Mouse (Mus musculus): ENCODE results near the gene Zfp58. TPM values are rescaled to one million over a fixed set of nuclear protein-coding genes. Genes with fewer than 3 reads are reported as not detected.

Gene Zfp58
- 6.4 and 10.1 TPM in 2 replicates for polyA plus RNA-seq (2012; rRNA removed)

DNA sequence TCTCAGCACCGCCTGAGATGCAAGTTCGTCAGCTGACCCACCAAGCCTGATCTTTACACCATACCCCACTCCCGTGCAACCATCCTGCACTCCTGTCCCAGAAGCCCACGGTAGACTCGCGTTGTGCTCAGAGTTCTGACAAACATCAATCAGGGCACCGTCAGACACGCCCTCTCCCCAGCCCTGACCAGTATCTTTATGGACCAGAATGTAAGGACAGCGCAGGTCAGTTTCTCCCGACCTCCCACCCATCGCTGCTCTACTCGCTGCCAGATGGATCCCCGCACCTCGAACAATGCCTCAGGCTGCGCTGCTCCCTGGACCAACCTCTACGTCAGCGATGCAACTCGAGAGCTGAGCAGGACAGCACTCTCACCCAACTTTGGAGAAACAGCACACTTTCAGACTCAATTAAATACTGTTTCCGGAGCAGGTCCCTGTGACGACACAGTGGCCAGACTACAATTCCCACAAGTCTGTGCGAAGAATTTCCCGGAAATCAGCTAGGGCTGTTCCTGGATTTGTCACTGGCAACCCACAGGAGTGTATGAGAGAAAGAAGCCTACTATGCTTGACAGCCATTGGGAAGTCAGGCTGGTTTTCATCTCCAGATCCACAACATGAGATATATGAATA lies at the start of gene Zfp58:
Gene Zfp58, minus strand, starts transcription at position 472 of the 636 bp plus-strand sequence.

DNA sequence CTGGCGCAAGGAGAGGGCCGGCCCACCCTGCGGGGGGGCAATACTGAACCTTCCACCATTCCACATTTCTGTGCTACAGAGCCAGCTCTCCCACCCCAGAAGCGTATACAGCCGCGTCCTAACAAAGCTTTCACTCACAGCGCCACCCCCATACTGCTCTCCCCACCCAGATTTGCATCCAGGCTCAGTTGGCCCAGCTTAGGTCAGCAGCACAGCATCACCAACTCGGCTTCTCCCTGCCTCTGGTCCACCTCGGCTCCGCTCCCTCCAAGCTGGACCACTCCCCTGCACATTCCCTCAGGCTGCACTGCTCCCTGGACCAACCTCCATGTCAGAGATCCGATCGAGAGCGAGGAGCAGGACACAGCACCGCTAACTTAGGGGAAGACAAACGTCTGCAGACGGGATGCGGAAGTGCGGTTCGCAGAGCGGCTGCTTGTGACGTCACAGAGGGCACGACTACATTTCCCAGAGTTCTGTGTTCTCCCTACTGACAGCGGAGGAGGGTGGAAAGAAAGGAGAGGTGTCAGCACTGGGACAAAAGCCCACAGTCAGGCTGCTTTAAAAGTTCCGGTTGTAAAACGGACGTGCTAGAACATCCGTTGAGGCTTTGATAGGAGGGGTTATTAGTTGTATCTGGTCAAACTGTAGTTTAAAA lies 25.5 kb upstream of the Zfp58 start, which contains the start of the genes Gm26965 and Zfp87:
Gene Gm26965, minus strand, starts transcription at position 399 of the 658 bp plus-strand sequence.
Gene Zfp87, minus strand, starts transcription at position 425 of the 658 bp plus-strand sequence.

DNA sequence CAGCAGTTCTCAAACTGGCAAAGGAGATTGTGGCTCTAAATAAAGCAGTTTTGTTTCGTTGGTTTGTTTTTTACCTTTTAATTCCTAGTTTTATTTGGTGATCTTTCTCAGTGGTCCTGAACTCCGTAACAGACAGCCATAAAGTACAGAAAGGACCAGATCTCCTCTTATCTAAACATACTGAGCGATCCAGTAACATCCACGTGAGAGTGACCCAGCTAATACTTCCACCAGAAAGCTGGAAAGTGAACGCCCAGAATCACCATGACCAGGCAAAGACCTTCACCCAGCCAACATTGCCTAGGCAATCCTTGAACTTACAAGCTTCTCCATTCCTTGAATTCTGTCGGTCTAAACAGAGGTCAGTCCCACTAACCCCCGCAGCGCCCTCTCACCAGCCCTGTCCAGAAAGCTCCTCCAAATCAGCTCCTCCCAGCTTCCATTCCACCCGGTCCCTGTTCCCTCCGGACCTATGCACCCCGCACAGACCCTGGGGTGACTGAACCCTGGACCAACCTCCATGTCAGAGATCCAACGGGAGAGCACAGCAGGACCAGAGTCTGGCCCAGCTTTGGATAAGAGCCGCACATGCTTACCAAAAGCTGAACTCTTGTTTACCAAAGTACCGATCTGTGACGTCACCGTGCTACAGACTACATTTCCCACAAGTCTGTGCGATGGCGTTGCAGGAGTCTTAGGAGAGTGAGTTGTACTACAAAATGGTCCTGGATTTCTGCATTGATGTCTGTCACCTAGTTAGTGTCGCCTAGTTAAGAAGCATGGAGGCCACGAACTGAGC lies 16.5 kb downstream of the Zfp58 start, which contains the start of gene Zfp874b:
Gene Zfp874b, minus strand, starts transcription at position 634 of the 799 bp plus-strand sequence.

DNA sequence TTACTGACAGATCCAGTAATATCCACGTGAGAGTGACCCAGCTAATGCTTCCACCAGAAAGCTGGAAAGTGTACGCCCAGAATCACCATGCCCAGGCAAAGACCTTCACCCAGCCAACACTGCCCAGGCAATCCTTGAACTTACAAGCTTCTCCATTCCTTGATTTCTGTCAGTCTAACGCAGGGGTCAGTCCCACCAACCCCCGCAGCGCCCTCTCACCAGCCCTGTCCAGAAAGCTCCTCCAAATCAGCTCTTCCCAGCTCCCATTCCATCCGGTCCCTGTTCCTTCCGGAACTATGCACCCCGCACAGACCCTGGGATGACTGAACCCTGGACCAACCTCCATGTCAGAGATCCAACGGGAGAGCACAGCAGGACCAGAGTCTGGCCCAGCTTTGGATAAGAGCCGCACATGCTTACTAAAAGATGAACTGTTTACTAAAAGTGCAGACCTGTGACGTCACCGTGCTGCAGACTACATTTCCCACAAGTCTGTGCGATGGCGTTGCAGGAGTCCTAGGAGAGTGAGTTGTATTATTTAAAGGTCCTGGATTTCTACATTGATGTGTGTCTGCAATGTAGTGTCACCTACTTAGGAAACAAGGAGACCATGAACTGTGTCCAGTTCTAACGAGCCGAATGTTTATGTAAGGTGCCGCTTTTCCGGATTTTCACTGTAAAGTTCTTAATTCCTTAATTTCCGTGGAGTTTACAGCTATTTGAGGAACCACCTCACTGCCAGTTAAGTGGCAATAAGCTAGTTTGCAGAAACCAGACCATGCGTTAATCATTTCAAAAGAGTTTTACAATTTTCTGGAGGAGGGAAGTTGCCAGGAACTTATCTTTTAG lies 49.0 kb downstream of the Zfp58 start, which contains the start of gene Zfp874a:
Gene Zfp874a, minus strand, starts transcription at position 453 of the 849 bp plus-strand sequence.

Other genes with a start within 250 kb of the Zfp58 start
- 1.5 and 2.2 TPM in 2 replicates for gene Zfp458, start 222.1 kb downstream of the Zfp58 start, polyA plus RNA-seq (2012; rRNA removed)
- 1.2 and 2.0 TPM in 2 replicates for gene Zfp457, start 194.1 kb downstream of the Zfp58 start, polyA plus RNA-seq (2012; rRNA removed)
- gene Zfp595, start 168.0 kb downstream of the Zfp58 start, polyA plus RNA-seq (2012; rRNA removed) = 1.5 and 3.2 TPM in 2 replicates
- gene Gm28044, start 140.0 kb downstream of the Zfp58 start, polyA plus RNA-seq (2012; rRNA removed) = not detected in 2 replicates
- 0.61 and 1.3 TPM in 2 replicates for gene Zfp953, start 139.9 kb downstream of the Zfp58 start, polyA plus RNA-seq (2012; rRNA removed)
- gene Gm28041, start 124.8 kb downstream of the Zfp58 start, polyA plus RNA-seq (2012; rRNA removed) = 0.15 and 0.18 TPM in 2 replicates
- 0.44 and 0.84 TPM in 2 replicates for gene Zfp456, start 124.7 kb downstream of the Zfp58 start, polyA plus RNA-seq (2012; rRNA removed)
- 5.5 and 6.9 TPM in 2 replicates for gene Zfp429, start 100.7 kb downstream of the Zfp58 start, polyA plus RNA-seq (2012; rRNA removed)
- gene Zfp459, start 79.1 kb downstream of the Zfp58 start, polyA plus RNA-seq (2012; rRNA removed) = 0.36 and 1.4 TPM in 2 replicates
- 2.3 and 4.8 TPM in 2 replicates for gene Zfp874a, start 48.9 kb downstream of the Zfp58 start, polyA plus RNA-seq (2012; rRNA removed)
- 2.3 and 4.2 TPM in 2 replicates for gene Zfp874b, start 16.3 kb downstream of the Zfp58 start, polyA plus RNA-seq (2012; rRNA removed)
- not detected in 2 replicates for gene Gm26965, start 25.6 kb upstream of the Zfp58 start, polyA plus RNA-seq (2012; rRNA removed)
- 12.7 and 20.2 TPM in 2 replicates for gene Zfp87, start 25.6 kb upstream of the Zfp58 start, polyA plus RNA-seq (2012; rRNA removed)
- 8.5 and 11.2 TPM in 2 replicates for gene Zfp748, start 53.3 kb upstream of the Zfp58 start, polyA plus RNA-seq (2012; rRNA removed)
- 1.2 and 3.6 TPM in 2 replicates for gene Zfp729b, start 109.2 kb upstream of the Zfp58 start, polyA plus RNA-seq (2012; rRNA removed)
- gene Gm49345, start 137.2 kb upstream of the Zfp58 start, polyA plus RNA-seq (2012; rRNA removed) = 0.11 TPM in 1 of 2 replicates, not detected in the other
- gene Zfp729a, start 137.2 kb upstream of the Zfp58 start, polyA plus RNA-seq (2012; rRNA removed) = 1.9 and 3.4 TPM in 2 replicates
- 6.1 and 11.8 TPM in 2 replicates for gene Zfp738, start 186.5 kb upstream of the Zfp58 start, polyA plus RNA-seq (2012; rRNA removed)
- 5.8 and 10.6 TPM in 2 replicates for gene Zfp65, start 228.6 kb upstream of the Zfp58 start, polyA plus RNA-seq (2012; rRNA removed)

Data from central nervous system, embryonic 11.5 days (tissue).